In the genomic region with DNA sequence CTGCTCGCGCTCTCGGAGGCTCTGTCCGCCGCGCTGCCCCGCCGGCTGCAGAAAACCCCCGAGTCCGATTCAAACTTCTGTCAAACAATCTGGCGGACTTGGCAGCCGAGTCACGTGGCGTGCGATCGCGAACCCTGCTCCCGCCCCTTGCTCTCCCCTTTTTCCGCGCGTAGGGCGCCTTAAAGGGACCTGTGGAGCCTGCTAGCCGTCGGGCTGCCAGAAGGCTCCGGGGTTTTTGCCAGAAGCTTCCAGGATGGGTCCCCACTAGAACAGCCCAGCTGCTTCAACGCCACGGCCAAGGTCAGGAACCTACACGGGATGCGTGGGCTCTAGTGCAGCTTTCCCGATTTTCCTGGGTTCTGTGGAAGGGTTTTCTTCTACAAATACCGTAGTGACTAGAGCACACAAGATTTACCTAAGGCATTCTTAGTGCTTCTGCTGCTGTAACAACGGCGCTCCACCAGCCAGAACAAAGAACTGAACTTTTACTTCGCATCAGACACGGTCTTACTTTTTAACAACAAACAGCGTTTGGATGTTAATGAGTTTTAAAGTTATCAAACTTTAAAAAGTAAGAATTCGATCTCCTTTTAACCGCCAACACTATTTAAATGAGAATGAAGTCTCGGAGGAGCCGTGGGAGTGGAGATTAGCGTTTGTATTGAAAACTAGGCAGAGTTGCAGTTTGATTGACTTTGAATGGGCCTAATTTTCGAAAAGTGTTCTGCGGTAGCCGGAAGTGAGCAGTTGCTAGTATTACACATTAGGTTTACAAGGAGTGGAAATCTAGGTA, we compare ENCODE assay signal across 8 mouse cellular contexts. TPM values are rescaled to one million over a fixed set of nuclear protein-coding genes. Genes with fewer than 3 reads are reported as not detected.
DNase-seq lines count a peak whose midpoint lies in the region; ATAC-seq and TF ChIP-seq lines count a peak whose summit lies in the region.

A gene (minus strand): TSS at position 91 of the 793 bp plus-strand sequence.

- peak; percentile 34 for DNase-seq in urinary bladder, adult 2 months (ENCODE audit: low spot score)
- DNase-seq in urinary bladder, postnatal 10 days (ENCODE audit: low spot score), result no peak
- peak; percentile 64 for DNase-seq in heart, postnatal 4 days
- DNase-seq in limb, embryonic 10.5 days (ENCODE audit: low spot score), result no peak
- DNase-seq in ovary, postnatal 14 days (ENCODE audit: low spot score), result no peak
- DNase-seq in left cerebral cortex, adult 8-10 months (ENCODE audit: low spot score in 2 of 2), result no peak

- peak within 1 kb of the TSS; percentile 48 for H3K9ac ChIP-seq in midbrain, embryonic 12.5 days (replicated peaks)

- peak within 1 kb of the TSS; percentile 39 for H3K4me3 ChIP-seq in embryonic fibroblast, embryonic 13.5 days (ENCODE audit: insufficient read depth, low read length)
- peak within 1 kb of the TSS; percentile 55 for H3K4me3 ChIP-seq in limb, embryonic 10.5 days
- peak within 1 kb of the TSS; percentile 49 for H3K4me3 ChIP-seq in midbrain, embryonic 12.5 days

- H3K27ac ChIP-seq in embryonic fibroblast, embryonic 13.5 days (ENCODE audit: insufficient read depth, low read length), result no peak within 1 kb of the TSS
- peak within 1 kb of the TSS; percentile 70 for H3K27ac ChIP-seq in limb, embryonic 10.5 days
- no peak within 1 kb of the TSS for H3K27ac ChIP-seq in midbrain, embryonic 12.5 days (replicated peaks)

- TF ChIP-seq CTCF in embryonic fibroblast, embryonic 13.5 days (IDR thresholded peaks at IDR 0.05; ENCODE audit: borderline replicate concordance, insufficient read depth, low read length), result no peak

- TF ChIP-seq POLR2A in embryonic fibroblast, embryonic 13.5 days (IDR thresholded peaks at IDR 0.05; ENCODE audit: low read depth, low read length), result no peak

- no peaks in the 10 kb centered on the region for H3K4me1 ChIP-seq in embryonic fibroblast, embryonic 13.5 days (ENCODE audit: control insufficient read depth, insufficient read depth, low read length)
- peaks cover 13% of the 10 kb centered on the region for H3K4me1 ChIP-seq in limb, embryonic 10.5 days
- H3K4me1 ChIP-seq in midbrain, embryonic 12.5 days, result peaks cover 13% of the 10 kb centered on the region

- H3K9me3 ChIP-seq in limb, embryonic 10.5 days (replicated peaks), result no peaks in the 10 kb centered on the region
- H3K9me3 ChIP-seq in midbrain, embryonic 12.5 days, result no peaks in the 10 kb centered on the region

- peak; percentile 76 for ATAC-seq in midbrain, embryonic 12.5 days (ENCODE audit: low FRiP score, low read depth)

- H3K27me3 ChIP-seq in limb, embryonic 10.5 days (ENCODE audit: low read depth, poor library complexity, severe bottlenecking), result peaks cover 75% of the 10 kb centered on the region
- peaks cover 57% of the 10 kb centered on the region for H3K27me3 ChIP-seq in midbrain, embryonic 12.5 days

- 6% methylated on average over 44 of the region's 44 CpGs for WGBS in limb, embryonic 10.5 days
- WGBS in midbrain, embryonic 12.5 days, result 2% methylated on average over 44 of the region's 44 CpGs

- peak within 1 kb of the TSS; percentile 63 for H3K4me2 ChIP-seq in midbrain, embryonic 12.5 days (replicated peaks)

- H3K36me3 ChIP-seq in limb, embryonic 10.5 days, result no peaks in the 10 kb centered on the region
- H3K36me3 ChIP-seq in midbrain, embryonic 12.5 days, result no peaks in the 10 kb centered on the region

RNA-seq across cellular contexts. Expression of the gene that starts here (rescaled TPM):
- 0.56 and 0.96 TPM in 2 replicates for polyA plus RNA-seq in urinary bladder, adult 2 months (2012; rRNA removed)
- polyA plus RNA-seq in embryonic fibroblast, embryonic 13.5 days (2011; ENCODE audit: insufficient read length, low read depth, missing spikeins), result not detected in 2 replicates
- 1 to 10 TPM; 2.6 to 4.1 TPM for total RNA-seq in heart, postnatal 4 days (2021)
- 0.23 and 0.56 TPM in 2 replicates for polyA plus RNA-seq in limb, embryonic 10.5 days (2016; fragmentation: Nextera tagmentation; extraction: Ambion mirVana)
- polyA plus RNA-seq in midbrain, embryonic 12.5 days (2016; fragmentation: Nextera tagmentation; extraction: Ambion mirVana), result 1.3 and 2.0 TPM in 2 replicates
- 1 to 10 TPM; 1.5 to 2.2 (median 1.8) TPM for total RNA-seq in left cerebral cortex, adult 8-10 months (2022)

Comparison
In these comparisons a context has a peak if more than half of its experiments do, and no peak if none do; other contexts are left out.
1. Peak in DNase-seq in urinary bladder, adult 2 months; RNA of the gene not detected or under 1 TPM.